Mouse (Mus musculus) hindbrain, embryonic 11.5 days (tissue): ENCODE measurements around the gene Mef2c. TPM values are rescaled to one million over a fixed set of nuclear protein-coding genes. Genes with fewer than 3 reads are reported as not detected.
A peak's percentile ranks its signal among the peaks of the same experiment; 100 is the strongest.

Experiments
- ATAC-seq: fragments of 200-750 bp; cut with Nextera tagmentation; 2 replicates; pipeline ENCODE4 v1.8.0; 2017; ENCODE audit warnings: mild to moderate bottlenecking, moderate TSS enrichment, moderate library complexity; ENCODE audit not compliant: low FRiP score
- DNase-seq: peaks from one replicate; pipeline ENCODE4 v3.0.0-alpha.2; 2015; ENCODE audit warnings: low spot score
- H3K27ac ChIP-seq: fragments of 300-500 bp; sonication (generic); 2 replicates; pipeline ENCODE4 v1.5.1; 2014; ENCODE audit warnings: mild to moderate bottlenecking, low read depth, low read length
- H3K27me3 ChIP-seq: fragments of 300-500 bp; sonication (generic); 2 replicates; pipeline ENCODE4 v1.6.1; 2014; ENCODE audit warnings: mild to moderate bottlenecking, low read length, moderate library complexity, mixed read lengths; ENCODE audit not compliant: control insufficient read depth, insufficient read depth
- H3K36me3 ChIP-seq: fragments of 300-500 bp; sonication (generic); 2 replicates; pipeline ENCODE4 v1.6.1; 2014; ENCODE audit warnings: mild to moderate bottlenecking, low read length, moderate library complexity, mixed read lengths; ENCODE audit not compliant: control insufficient read depth, insufficient read depth
- H3K4me1 ChIP-seq: fragments of 300-500 bp; sonication (generic); replicated peaks from 2 replicates; pipeline ENCODE4 v1.6.1; 2014; ENCODE audit warnings: low read length, mixed read lengths; ENCODE audit not compliant: control insufficient read depth, insufficient read depth
- H3K4me2 ChIP-seq: fragments of 300-500 bp; sonication (generic); replicated peaks from 2 replicates; pipeline ENCODE4 v1.6.1; 2014; ENCODE audit warnings: mild to moderate bottlenecking, low read depth, low read length
- H3K4me3 ChIP-seq: fragments of 300-500 bp; sonication (generic); 2 replicates; pipeline ENCODE4 v1.5.1; 2014; ENCODE audit warnings: low read depth, low read length
- H3K9ac ChIP-seq: fragments of 300-500 bp; sonication (generic); 2 replicates; pipeline ENCODE4 v1.6.1; 2014; ENCODE audit warnings: low read depth, low read length
- H3K9me3 ChIP-seq: fragments of 300-500 bp; sonication (generic); 2 replicates; pipeline ENCODE4 v1.6.1; 2016; ENCODE audit warnings: low read length; ENCODE audit not compliant: control insufficient read depth
- WGBS: fragments of 180-500 bp; shearing (Covaris S2); extraction: QIAGEN DNeasy Blood & Tissue Kit; methylation state at CpG from one replicate; pipeline ENCODE4 v1.1.7; 2014; 5-methylcytosine and 5-hydroxymethylcytosine counted together
- polyA plus RNA-seq: library from polyadenylated mRNA; unstranded; fragments of >200 nt; fragmentation: Nextera tagmentation; extraction: Ambion mirVana; gene quantifications from 2 replicates; pipeline ENCODE4 v1.2.1, GENCODE M21; 2014

Gene Mef2c
- polyA plus RNA-seq, 1 experiment from 2014 or later: 18.7 TPM

GRCm38 (mm10) chr13:83551259-83551658 is 47.4 kb downstream of the Mef2c start:
- DNase-seq (no peak), ATAC-seq (no peak)
- Histone ChIP-seq H3K4me2 (no peak overlapping the region), H3K27me3 (no peaks in the 10 kb centered on the region), H3K27ac (no peak overlapping the region), H3K9ac (no peak overlapping the region), H3K36me3 (no peaks in the 10 kb centered on the region), H3K4me3 (no peak overlapping the region), H3K9me3 (no peaks in the 10 kb centered on the region), H3K4me1 (no peaks in the 10 kb centered on the region)

GRCm38 (mm10) chr13:83552051-83552450 is 48.2 kb downstream of the Mef2c start:
- H3K4me1 ChIP-seq: no peaks in the 10 kb centered on the region
- no peaks in the 10 kb centered on the region for H3K27me3 ChIP-seq
- no peak for ATAC-seq
- no peak overlapping the region for H3K4me3 ChIP-seq
- 73% methylated on average over 1 of the region's 1 CpGs for WGBS
- no peaks in the 10 kb centered on the region for H3K9me3 ChIP-seq
- no peak for DNase-seq
- no peak overlapping the region for H3K9ac ChIP-seq
- no peak overlapping the region for H3K27ac ChIP-seq
- no peak overlapping the region for H3K4me2 ChIP-seq
- H3K36me3 ChIP-seq: no peaks in the 10 kb centered on the region

DNA sequence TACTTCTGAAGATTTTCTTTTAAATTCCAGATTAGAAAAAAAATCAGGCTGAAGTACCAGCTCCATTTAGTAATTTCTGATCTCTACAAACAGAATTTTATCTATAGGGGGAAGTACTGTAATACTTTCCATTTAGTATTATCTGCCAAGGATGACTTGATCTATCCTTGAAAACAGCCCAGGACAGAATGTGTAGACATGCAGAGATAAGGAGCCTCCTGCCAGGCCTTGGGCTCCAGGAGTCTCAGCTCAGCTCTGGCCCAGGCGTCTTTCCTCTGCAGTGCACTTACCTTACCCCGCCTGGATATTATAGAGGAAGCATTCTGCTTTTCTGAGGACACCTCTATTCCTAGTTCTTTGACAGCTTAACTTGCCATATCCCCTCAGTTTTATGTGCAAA is 59.4 kb downstream of the Mef2c start:
- DNase-seq: no peak
- Histone ChIP-seq H3K9ac (no peak overlapping the region), H3K27ac (no peak overlapping the region), H3K4me3 (no peak overlapping the region), H3K27me3 (no peaks in the 10 kb centered on the region), H3K4me1 (no peaks in the 10 kb centered on the region), H3K36me3 (no peaks in the 10 kb centered on the region), H3K4me2 (no peak overlapping the region), H3K9me3 (no peaks in the 10 kb centered on the region)
- 76% methylated on average over 2 of the region's 2 CpGs for WGBS
- ATAC-seq: no peak

GRCm38 (mm10) chr13:83565732-83566131 is 61.9 kb downstream of the Mef2c start:
- no peak overlapping the region for H3K4me3 ChIP-seq
- no peaks in the 10 kb centered on the region for H3K36me3 ChIP-seq
- H3K4me1 ChIP-seq: no peaks in the 10 kb centered on the region
- no peak overlapping the region for H3K4me2 ChIP-seq
- no peak for DNase-seq
- 74% methylated on average over 3 of the region's 3 CpGs for WGBS
- H3K9me3 ChIP-seq: no peaks in the 10 kb centered on the region
- ATAC-seq: no peak
- H3K9ac ChIP-seq: no peak overlapping the region
- H3K27ac ChIP-seq: no peak overlapping the region
- no peaks in the 10 kb centered on the region for H3K27me3 ChIP-seq

DNA sequence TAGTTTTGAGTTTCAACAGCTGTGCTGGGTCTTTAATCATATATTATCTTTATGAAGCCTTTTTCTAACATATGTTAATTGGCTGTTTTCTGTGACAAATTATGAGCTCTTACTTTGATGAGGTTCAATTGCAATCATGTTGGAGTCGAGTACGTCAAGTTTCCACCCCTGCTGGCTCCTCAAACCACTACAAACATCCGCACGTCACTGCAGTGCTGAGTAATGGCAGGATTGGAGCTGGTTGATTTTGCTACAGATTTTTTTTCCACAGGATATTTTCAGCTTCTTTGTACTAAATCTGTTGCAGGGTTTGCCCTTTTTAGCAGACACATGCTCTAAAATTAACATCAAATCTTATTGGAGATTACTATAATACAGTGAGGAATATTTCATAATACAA is 62.3 kb downstream of the Mef2c start:
- DNase-seq: no peak
- 67% methylated on average over 4 of the region's 4 CpGs for WGBS
- Histone ChIP-seq H3K27ac (no peak overlapping the region), H3K4me3 (no peak overlapping the region), H3K9me3 (no peaks in the 10 kb centered on the region), H3K36me3 (no peaks in the 10 kb centered on the region), H3K9ac (no peak overlapping the region), H3K27me3 (no peaks in the 10 kb centered on the region), H3K4me2 (no peak overlapping the region), H3K4me1 (no peaks in the 10 kb centered on the region)
- ATAC-seq: no peak

- Histone ChIP-seq H3K36me3 (no peaks in the 10 kb centered on the region), H3K4me2 (no peak overlapping the region), H3K9ac (no peak overlapping the region), H3K4me1 (no peaks in the 10 kb centered on the region), H3K4me3 (no peak overlapping the region), H3K27ac (no peak overlapping the region), H3K27me3 (no peaks in the 10 kb centered on the region), H3K9me3 (no peaks in the 10 kb centered on the region)
- DNase-seq (no peak), ATAC-seq (peak; percentile 58; the same call in 1 of the 2 replicates)
- WGBS: 57% methylated on average over 8 of the region's 8 CpGs
Measured at GRCm38 (mm10) chr13:83566834-83567534, 63.1 kb downstream of the Mef2c start.

DNA sequence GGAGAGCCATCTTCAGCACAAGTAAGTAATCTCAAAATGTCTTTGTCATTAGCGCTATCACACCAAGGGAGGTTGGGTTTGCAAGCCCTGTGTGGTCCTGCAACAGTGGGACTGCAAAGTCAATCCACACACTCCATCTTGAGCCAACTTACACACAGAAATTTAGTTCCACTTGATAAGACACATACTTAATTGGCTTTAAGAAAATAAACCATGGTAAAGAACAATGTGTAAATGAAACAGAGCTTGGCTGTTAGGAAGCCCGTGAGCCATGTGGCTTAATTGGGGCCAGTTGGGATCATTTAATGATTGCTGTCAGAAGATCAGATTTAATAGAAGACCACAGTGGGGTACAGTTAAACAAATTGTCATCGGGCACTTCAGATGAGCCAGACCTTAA is 63.8 kb downstream of the Mef2c start:
- Histone ChIP-seq H3K4me1 (no peaks in the 10 kb centered on the region), H3K9ac (no peak overlapping the region), H3K27ac (no peak overlapping the region), H3K4me3 (no peak overlapping the region), H3K36me3 (no peaks in the 10 kb centered on the region), H3K9me3 (no peaks in the 10 kb centered on the region), H3K27me3 (no peaks in the 10 kb centered on the region), H3K4me2 (no peak overlapping the region)
- 76% methylated on average over 3 of the region's 3 CpGs for WGBS
- ATAC-seq (no peak), DNase-seq (no peak)

GRCm38 (mm10) chr13:83568759-83569256 is 65.0 kb downstream of the Mef2c start:
- Histone ChIP-seq H3K27ac (no peak overlapping the region), H3K4me1 (no peaks in the 10 kb centered on the region), H3K9ac (no peak overlapping the region), H3K27me3 (no peaks in the 10 kb centered on the region), H3K4me2 (no peak overlapping the region), H3K4me3 (no peak overlapping the region), H3K9me3 (no peaks in the 10 kb centered on the region), H3K36me3 (no peaks in the 10 kb centered on the region)
- 86% methylated on average over 11 of the region's 11 CpGs for WGBS
- no peak for DNase-seq
- no peak for ATAC-seq

GRCm38 (mm10) chr13:83571973-83572447 is 68.2 kb downstream of the Mef2c start:
- WGBS: 39% methylated on average over 7 of the region's 7 CpGs
- Histone ChIP-seq H3K4me1 (no peaks in the 10 kb centered on the region), H3K4me2 (no peak overlapping the region), H3K9me3 (no peaks in the 10 kb centered on the region), H3K4me3 (no peak overlapping the region), H3K27ac (no peak overlapping the region), H3K27me3 (no peaks in the 10 kb centered on the region), H3K9ac (no peak overlapping the region), H3K36me3 (no peaks in the 10 kb centered on the region)
- ATAC-seq (peak; percentile 28; the same call in 1 of the 2 replicates), DNase-seq (peak; percentile 35)
